Mouse (Mus musculus) stomach, embryonic 14.5 days (tissue): ENCODE data around the gene Ndufa8. TPM values are rescaled to one million over a fixed set of nuclear protein-coding genes. Genes with fewer than 3 reads are reported as not detected.

Experiments used
- ATAC-seq: fragments of 200-750 bp; cut with Nextera tagmentation; 2 replicates; pipeline ENCODE4 v1.8.0; 2017; ENCODE audit warnings: low read depth, moderate TSS enrichment; ENCODE audit not compliant: insufficient number of reproducible peaks, insufficient read depth, low FRiP score
- H3K27ac ChIP-seq: fragments of 300-500 bp; sonication (generic); 2 replicates; pipeline ENCODE4 v1.5.1; 2014; ENCODE audit warnings: mild to moderate bottlenecking, low read length, moderate library complexity, mixed read lengths
- H3K27me3 ChIP-seq: fragments of 300-500 bp; sonication (generic); 2 replicates; pipeline ENCODE4 v1.6.1; 2014; ENCODE audit warnings: low read length, control low read depth, mixed read lengths; ENCODE audit not compliant: control insufficient read depth, insufficient read depth
- H3K36me3 ChIP-seq: fragments of 300-500 bp; sonication (generic); 2 replicates; pipeline ENCODE4 v1.6.1; 2014; ENCODE audit warnings: mild to moderate bottlenecking, control low read depth, low read length, moderate library complexity, mixed read lengths; ENCODE audit not compliant: control insufficient read depth, insufficient read depth
- H3K4me1 ChIP-seq: fragments of 300-500 bp; sonication (generic); 2 replicates; pipeline ENCODE4 v1.6.1; 2014; ENCODE audit warnings: low read length, control low read depth, mixed read lengths; ENCODE audit not compliant: control insufficient read depth, insufficient read depth
- H3K4me2 ChIP-seq: fragments of 300-500 bp; sonication (generic); replicated peaks from 2 replicates; pipeline ENCODE4 v1.6.1; 2014; ENCODE audit warnings: low read depth, low read length, control low read depth
- H3K4me3 ChIP-seq: fragments of 300-500 bp; sonication (generic); 2 replicates; pipeline ENCODE4 v1.5.1; 2014; ENCODE audit warnings: low read depth, low read length, control low read depth
- H3K9ac ChIP-seq: fragments of 300-500 bp; sonication (generic); replicated peaks from 2 replicates; pipeline ENCODE4 v1.6.1; 2014; ENCODE audit warnings: low read depth, mild to moderate bottlenecking, control low read depth, low read length, moderate library complexity, mixed read lengths
- H3K9me3 ChIP-seq: fragments of 300-500 bp; sonication (generic); 2 replicates; pipeline ENCODE4 v1.6.1; 2016; ENCODE audit warnings: low read depth, low read length, control low read depth; ENCODE audit not compliant: control insufficient read depth
- WGBS: fragments of 180-500 bp; shearing (Covaris S2); extraction: QIAGEN DNeasy Blood & Tissue Kit; methylation state at CpG from one replicate; pipeline ENCODE4 v1.1.7; 2014; 5-methylcytosine and 5-hydroxymethylcytosine counted together
- polyA plus RNA-seq: library from polyadenylated mRNA; unstranded; fragments of >200 nt; fragmentation: Nextera tagmentation; extraction: Ambion mirVana; gene quantifications from 2 replicates; pipeline ENCODE4 v1.2.1, GENCODE M21; 2014

The Ndufa8 gene
- polyA plus RNA-seq: 220 and 238 TPM in 2 replicates

- H3K9ac ChIP-seq: peak within 1 kb of the TSS; percentile 82
- H3K36me3 ChIP-seq: peaks cover 3% of the 10 kb centered on the region; the same call in 1 of the 2 replicates
- no peaks in the 10 kb centered on the region for H3K9me3 ChIP-seq
- no peak within 1 kb of the TSS for H3K27ac ChIP-seq
- ATAC-seq: peak; percentile 98
- H3K4me1 ChIP-seq: peaks cover 6% of the 10 kb centered on the region
- no peaks in the 10 kb centered on the region for H3K27me3 ChIP-seq
- peak within 1 kb of the TSS; percentile 76 for H3K4me3 ChIP-seq
- WGBS: 1% methylated on average over 44 of the region's 44 CpGs
- H3K4me2 ChIP-seq: peak within 1 kb of the TSS; percentile 82
These were observed at the start of gene Ndufa8, which contains the start of gene Morn5 for GRCm38 (mm10) chr2:36048748-36049566. TSS of gene Ndufa8 (minus strand) at chr2:36049406. TSS of gene Morn5 (plus strand) at chr2:36049458.

DNA sequence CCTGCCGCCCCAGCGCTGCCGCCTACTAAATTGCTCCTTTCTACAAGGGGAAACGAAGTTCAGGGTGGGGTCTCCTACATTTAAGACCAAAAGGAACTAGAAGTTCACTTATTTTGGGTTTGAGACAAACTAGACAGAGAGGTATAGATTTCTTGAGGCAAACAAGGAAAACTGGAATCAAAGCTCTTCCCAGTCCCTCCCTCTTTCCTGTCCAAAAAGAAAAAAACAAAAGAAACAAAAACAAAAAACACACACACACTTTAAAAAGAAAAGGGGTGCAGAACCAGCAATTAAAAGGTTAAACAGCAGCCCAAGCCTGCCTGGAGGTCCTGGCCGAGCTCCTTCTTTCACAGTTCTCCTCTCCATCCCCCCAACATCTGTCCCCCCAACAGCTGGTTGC lies 48.8 kb upstream of the Ndufa8 start:
- Histone ChIP-seq H3K4me2 (no peak overlapping the region), H3K4me1 (peaks cover 6% of the 10 kb centered on the region; the same call in 1 of the 2 replicates), H3K9me3 (no peaks in the 10 kb centered on the region), H3K9ac (no peak overlapping the region), H3K27ac (no peak overlapping the region), H3K27me3 (peaks cover 88% of the 10 kb centered on the region), H3K4me3 (no peak overlapping the region), H3K36me3 (no peaks in the 10 kb centered on the region)
- WGBS: 4% methylated on average over 5 of the region's 5 CpGs
- no peak for ATAC-seq

GRCm38 (mm10) chr2:36097129-36097815 lies 48.1 kb upstream of the Ndufa8 start:
- ATAC-seq: no peak
- Histone ChIP-seq H3K27me3 (peaks cover 84% of the 10 kb centered on the region), H3K27ac (no peak overlapping the region), H3K4me3 (no peak overlapping the region), H3K4me2 (no peak overlapping the region), H3K9me3 (no peaks in the 10 kb centered on the region), H3K9ac (no peak overlapping the region), H3K36me3 (no peaks in the 10 kb centered on the region), H3K4me1 (peaks cover under 1% of the 10 kb centered on the region; the same call in 1 of the 2 replicates)
- 7% methylated on average over 18 of the region's 18 CpGs for WGBS

- H3K4me2 ChIP-seq: no peak overlapping the region
- H3K36me3 ChIP-seq: no peaks in the 10 kb centered on the region
- ATAC-seq: no peak
- no peak overlapping the region for H3K27ac ChIP-seq
- whole genome bisulfite sequencing: 5% methylated on average over 31 of the region's 31 CpGs
- peaks cover 76% of the 10 kb centered on the region for H3K27me3 ChIP-seq
- H3K4me3 ChIP-seq: no peak overlapping the region
- H3K9ac ChIP-seq: no peak overlapping the region
- no peaks in the 10 kb centered on the region for H3K4me1 ChIP-seq
- no peaks in the 10 kb centered on the region for H3K9me3 ChIP-seq
These were observed 44.8 kb upstream of the Ndufa8 start for GRCm38 (mm10) chr2:36093914-36094475.

- H3K9me3 ChIP-seq: no peaks in the 10 kb centered on the region
- WGBS: 24% methylated on average over 7 of the region's 7 CpGs
- ATAC-seq: no peak
- no peaks in the 10 kb centered on the region for H3K4me1 ChIP-seq
- no peaks in the 10 kb centered on the region for H3K36me3 ChIP-seq
- H3K27me3 ChIP-seq: peaks cover 71% of the 10 kb centered on the region
- no peak overlapping the region for H3K27ac ChIP-seq
- H3K4me3 ChIP-seq: no peak overlapping the region
- H3K4me2 ChIP-seq: no peak overlapping the region
- H3K9ac ChIP-seq: no peak overlapping the region
These were observed 44.1 kb upstream of the Ndufa8 start for GRCm38 (mm10) chr2:36093301-36093700.

DNA sequence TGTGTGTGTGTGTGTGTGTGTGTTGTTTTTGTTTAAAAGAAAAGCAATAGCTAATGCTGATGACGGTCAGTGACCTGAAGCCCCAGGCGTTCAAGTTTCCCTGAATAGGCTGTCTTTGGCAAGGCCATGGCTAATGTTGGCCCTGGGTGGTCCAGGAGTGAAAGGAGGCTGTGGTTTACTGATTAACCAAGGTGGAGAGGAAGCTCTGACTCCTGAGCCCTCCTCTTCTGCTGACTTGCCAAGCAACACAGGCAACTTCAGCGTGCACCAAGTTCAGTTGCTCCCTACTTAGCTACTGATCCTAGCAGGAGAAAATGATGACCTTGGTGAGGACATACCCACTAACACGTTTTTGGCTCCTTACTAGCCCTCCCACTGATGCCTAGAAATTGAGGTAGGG lies 43.5 kb upstream of the Ndufa8 start:
- Histone ChIP-seq H3K9me3 (no peaks in the 10 kb centered on the region), H3K36me3 (no peaks in the 10 kb centered on the region), H3K4me3 (no peak overlapping the region), H3K9ac (no peak overlapping the region), H3K4me1 (no peaks in the 10 kb centered on the region), H3K27me3 (peaks cover 67% of the 10 kb centered on the region), H3K27ac (no peak overlapping the region), H3K4me2 (no peak overlapping the region)
- no peak for ATAC-seq
- 13% methylated on average over 4 of the region's 4 CpGs for WGBS

- peak overlapping the region; percentile 76 for H3K4me2 ChIP-seq
- no peak overlapping the region for H3K9ac ChIP-seq
- H3K36me3 ChIP-seq: no peaks in the 10 kb centered on the region
- ATAC-seq: peak; percentile 84
- 2% methylated on average over 70 of the region's 70 CpGs for WGBS
- H3K9me3 ChIP-seq: no peaks in the 10 kb centered on the region
- H3K4me1 ChIP-seq: no peaks in the 10 kb centered on the region
- H3K27me3 ChIP-seq: peaks cover 66% of the 10 kb centered on the region
- H3K27ac ChIP-seq: no peak overlapping the region
- peak overlapping the region; percentile 38 for H3K4me3 ChIP-seq
These were observed 41.9 kb upstream of the Ndufa8 start for GRCm38 (mm10) chr2:36090853-36091741.

DNA sequence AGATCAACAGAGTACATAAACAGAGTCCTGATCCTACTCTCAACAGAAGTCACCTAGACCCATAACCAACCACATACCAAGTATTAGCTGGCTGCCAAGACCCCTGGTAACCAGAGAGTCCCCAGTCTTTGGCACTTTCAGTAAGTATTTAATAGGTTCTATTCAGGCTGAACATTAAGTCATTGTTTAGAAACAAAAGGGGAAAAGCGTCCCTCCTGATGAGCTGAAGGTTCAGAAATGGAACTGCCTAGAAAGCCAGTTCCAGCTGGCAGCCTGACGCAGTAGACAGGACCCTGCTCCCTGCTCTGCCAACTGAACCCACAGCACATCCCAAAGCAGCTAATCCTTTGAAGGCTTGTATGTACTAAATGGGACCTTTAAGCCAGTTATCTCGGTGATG lies 40.0 kb upstream of the Ndufa8 start:
- H3K36me3 ChIP-seq: no peaks in the 10 kb centered on the region
- no peak for ATAC-seq
- no peak overlapping the region for H3K4me3 ChIP-seq
- WGBS: 51% methylated on average over 3 of the region's 3 CpGs
- no peaks in the 10 kb centered on the region for H3K4me1 ChIP-seq
- peaks cover 47% of the 10 kb centered on the region for H3K27me3 ChIP-seq
- no peak overlapping the region for H3K4me2 ChIP-seq
- H3K9me3 ChIP-seq: no peaks in the 10 kb centered on the region
- H3K9ac ChIP-seq: no peak overlapping the region
- no peak overlapping the region for H3K27ac ChIP-seq
